Mouse (Mus musculus): ENCODE data around the gene Slc17a5. TPM values are rescaled to one million over a fixed set of nuclear protein-coding genes. Genes with fewer than 3 reads are reported as not detected.

Slc17a5 gene
- polyA plus RNA-seq, 1 experiment, result 0.06 TPM

- Histone ChIP-seq H3K4me1 (ENCODE audit: control insufficient read depth) (peaks cover 6% of the 10 kb centered on the region), H3K9me3 (ENCODE audit: control insufficient read depth, low read length) (no peaks in the 10 kb centered on the region), H3K4me3 (replicated peaks) (no peak overlapping the region), H3K36me3 (ENCODE audit: control insufficient read depth) (no peaks in the 10 kb centered on the region), H3K27me3 (ENCODE audit: control insufficient read depth) (no peaks in the 10 kb centered on the region)
- TF ChIP-seq TAL1 (IDR thresholded peaks at IDR 0.05; ENCODE audit: low read length) (no peak), GATA1 (IDR thresholded peaks at IDR 0.05; ENCODE audit: low read length) (no peak)
Measured at GRCm38 (mm10) chr9:78599927-78600326, 12.1 kb upstream of the Slc17a5 start.

- TF ChIP-seq TAL1 (IDR thresholded peaks at IDR 0.05; ENCODE audit: low read length) (no peak), GATA1 (IDR thresholded peaks at IDR 0.05; ENCODE audit: low read length) (no peak)
- peaks cover 6% of the 10 kb centered on the region for H3K4me1 ChIP-seq (ENCODE audit: control insufficient read depth)
Measured at GRCm38 (mm10) chr9:78596834-78597233, 9.0 kb upstream of the Slc17a5 start.

DNA sequence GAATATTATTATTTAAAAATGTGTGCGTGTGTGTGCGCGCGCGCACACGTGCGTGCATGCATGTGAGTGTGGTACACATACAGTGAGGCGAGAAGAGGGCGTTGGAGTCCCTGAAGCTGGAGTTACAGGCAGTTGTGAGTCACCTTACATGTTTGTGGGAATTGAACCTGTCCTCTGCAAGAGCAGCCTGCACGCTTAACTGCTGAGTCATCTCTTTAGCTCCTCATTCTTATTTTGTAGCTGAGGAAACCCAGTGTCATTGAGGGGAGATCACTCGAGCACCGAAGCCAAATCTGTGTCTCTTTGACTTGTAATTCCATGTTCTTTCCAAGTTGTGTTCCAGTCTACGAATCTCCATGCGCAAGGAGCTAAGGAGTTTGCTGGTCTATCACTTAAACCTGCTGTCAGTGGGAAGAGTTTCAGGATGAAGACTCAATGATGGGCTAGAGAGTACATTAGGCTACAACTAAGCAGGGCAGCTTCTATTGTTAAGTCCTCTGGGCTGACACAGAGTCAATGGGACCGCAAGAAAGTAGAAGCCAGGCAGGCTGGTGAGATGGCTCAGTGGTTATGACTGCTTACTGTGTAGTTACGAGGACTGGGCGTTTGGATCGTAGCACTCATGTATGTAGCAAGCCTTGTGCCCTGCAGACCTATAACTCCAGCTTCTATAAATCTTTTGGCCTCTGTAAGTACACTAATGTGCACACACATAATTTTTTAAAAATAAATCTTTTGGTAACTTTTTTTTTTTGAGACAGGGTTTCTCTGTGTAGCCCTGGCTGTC is 8.1 kb upstream of the Slc17a5 start:
- no peak for TF ChIP-seq TAL1 (IDR thresholded peaks at IDR 0.05; ENCODE audit: low read length)
- TF ChIP-seq GATA1 (IDR thresholded peaks at IDR 0.05; ENCODE audit: low read length), result no peak
- no peaks in the 10 kb centered on the region for H3K9me3 ChIP-seq (ENCODE audit: control insufficient read depth, low read length)

More at GRCm38 (mm10) chr9:78596834-78597233, 9.0 kb upstream of the Slc17a5 start:
- Histone ChIP-seq H3K9me3 (ENCODE audit: control insufficient read depth, low read length) (no peaks in the 10 kb centered on the region), H3K4me3 (replicated peaks) (no peak overlapping the region), H3K27me3 (ENCODE audit: control insufficient read depth) (no peaks in the 10 kb centered on the region), H3K36me3 (ENCODE audit: control insufficient read depth) (no peaks in the 10 kb centered on the region)

GRCm38 (mm10) chr9:78595257-78595656 is 7.4 kb upstream of the Slc17a5 start:
- peaks cover 6% of the 10 kb centered on the region for H3K4me1 ChIP-seq (ENCODE audit: control insufficient read depth)
- no peaks in the 10 kb centered on the region for H3K9me3 ChIP-seq (ENCODE audit: control insufficient read depth, low read length)
- no peaks in the 10 kb centered on the region for H3K27me3 ChIP-seq (ENCODE audit: control insufficient read depth)
- no peak overlapping the region for H3K4me3 ChIP-seq (replicated peaks)
- H3K36me3 ChIP-seq (ENCODE audit: control insufficient read depth), result no peaks in the 10 kb centered on the region
- TF ChIP-seq TAL1 (IDR thresholded peaks at IDR 0.05; ENCODE audit: low read length) (no peak), GATA1 (IDR thresholded peaks at IDR 0.05; ENCODE audit: low read length) (no peak)

More for the DNA sequence above, 8.1 kb upstream of the Slc17a5 start:
- Histone ChIP-seq H3K4me3 (replicated peaks) (no peak overlapping the region), H3K4me1 (ENCODE audit: control insufficient read depth) (peaks cover 6% of the 10 kb centered on the region), H3K36me3 (ENCODE audit: control insufficient read depth) (no peaks in the 10 kb centered on the region), H3K27me3 (ENCODE audit: control insufficient read depth) (no peaks in the 10 kb centered on the region)

- TF ChIP-seq TAL1 (IDR thresholded peaks at IDR 0.05; ENCODE audit: low read length) (no peak), GATA1 (IDR thresholded peaks at IDR 0.05; ENCODE audit: low read length) (no peak)
- Histone ChIP-seq H3K4me1 (ENCODE audit: control insufficient read depth) (peaks cover 30% of the 10 kb centered on the region), H3K9me3 (ENCODE audit: control insufficient read depth, low read length) (no peaks in the 10 kb centered on the region), H3K4me3 (replicated peaks) (no peak overlapping the region), H3K36me3 (ENCODE audit: control insufficient read depth) (peaks cover 3% of the 10 kb centered on the region; the same call in 1 of the 2 replicates), H3K27me3 (ENCODE audit: control insufficient read depth) (no peaks in the 10 kb centered on the region)
Measured at GRCm38 (mm10) chr9:78590471-78590870, 2.6 kb upstream of the Slc17a5 start.

DNA sequence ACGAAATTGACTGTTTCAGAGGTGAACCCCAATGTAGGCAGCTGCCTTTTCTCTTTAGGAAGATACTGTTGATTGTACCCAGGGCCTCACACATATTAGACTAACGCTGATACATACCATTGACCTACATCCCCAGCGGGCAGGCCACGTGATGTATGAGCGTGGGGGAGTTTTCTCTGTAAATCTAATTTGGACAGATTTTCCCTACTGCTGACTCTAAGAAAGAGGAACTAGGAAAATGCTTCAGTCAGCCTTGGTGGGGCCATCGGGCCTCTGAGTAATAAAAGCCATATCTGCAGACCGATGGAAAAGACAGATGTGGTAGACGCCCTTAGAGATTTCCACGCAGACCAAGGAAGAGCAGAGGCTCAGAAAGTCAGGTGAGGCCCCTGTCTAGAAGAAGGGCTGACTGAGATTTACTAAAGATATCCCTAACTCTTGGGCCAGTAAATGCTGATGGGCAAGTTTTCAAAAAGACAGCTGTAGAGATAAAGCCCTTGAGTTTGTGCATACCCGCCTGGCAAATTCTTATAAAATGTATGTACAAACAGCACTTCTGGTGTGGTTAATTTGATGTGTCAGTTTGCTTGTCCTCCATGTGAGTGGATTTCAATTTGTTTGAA is 681 bp upstream of the Slc17a5 start:
- no peak for TF ChIP-seq TAL1 (IDR thresholded peaks at IDR 0.05; ENCODE audit: low read length)
- TF ChIP-seq GATA1 (IDR thresholded peaks at IDR 0.05; ENCODE audit: low read length), result no peak
- H3K27me3 ChIP-seq (ENCODE audit: control insufficient read depth), result no peaks in the 10 kb centered on the region
- peak overlapping the region; percentile 74 for H3K4me3 ChIP-seq (replicated peaks)
- peaks cover 3% of the 10 kb centered on the region for H3K36me3 ChIP-seq (ENCODE audit: control insufficient read depth)
- H3K9me3 ChIP-seq (ENCODE audit: control insufficient read depth, low read length), result no peaks in the 10 kb centered on the region
- peaks cover 37% of the 10 kb centered on the region for H3K4me1 ChIP-seq (ENCODE audit: control insufficient read depth)

- H3K4me1 ChIP-seq (ENCODE audit: control insufficient read depth), result peaks cover 37% of the 10 kb centered on the region
- TF ChIP-seq GATA1 (IDR thresholded peaks at IDR 0.05; ENCODE audit: low read length) (no peak), TAL1 (IDR thresholded peaks at IDR 0.05; ENCODE audit: low read length) (no peak)
- H3K36me3 ChIP-seq (ENCODE audit: control insufficient read depth), result peaks cover 3% of the 10 kb centered on the region
- H3K9me3 ChIP-seq (ENCODE audit: control insufficient read depth, low read length), result no peaks in the 10 kb centered on the region
- H3K4me3 ChIP-seq (replicated peaks), result peak overlapping the region; percentile 74
- H3K27me3 ChIP-seq (ENCODE audit: control insufficient read depth), result no peaks in the 10 kb centered on the region
Measured at GRCm38 (mm10) chr9:78587218-78587883, 490 bp downstream of the Slc17a5 start.

GRCm38 (mm10) chr9:78579644-78580396 is 8.0 kb downstream of the Slc17a5 start:
- H3K9me3 ChIP-seq (ENCODE audit: control insufficient read depth, low read length), result no peaks in the 10 kb centered on the region
- H3K36me3 ChIP-seq (ENCODE audit: control insufficient read depth), result peaks cover 12% of the 10 kb centered on the region
- no peak overlapping the region for H3K4me3 ChIP-seq (replicated peaks)
- H3K27me3 ChIP-seq (ENCODE audit: control insufficient read depth), result no peaks in the 10 kb centered on the region
- peaks cover 5% of the 10 kb centered on the region for H3K4me1 ChIP-seq (ENCODE audit: control insufficient read depth)
- TF ChIP-seq TAL1 (IDR thresholded peaks at IDR 0.05; ENCODE audit: low read length) (no peak), GATA1 (IDR thresholded peaks at IDR 0.05; ENCODE audit: low read length) (no peak)

Measured in erythroblast, embryonic 14.5 days (primary cell).